Mouse (Mus musculus): Measurements from ENCODE around the gene Cd63. TPM values are rescaled to one million over a fixed set of nuclear protein-coding genes. Genes with fewer than 3 reads are reported as not detected.

Gene Cd63
- polyA plus RNA-seq, 1 experiment = not detected

GRCm38 (mm10) chr10:128920736-128921161 lies 20.0 kb downstream of the Cd63 start:
- TF ChIP-seq CTCF (IDR thresholded peaks at IDR 0.05; ENCODE audit: insufficient read depth, low read depth, low read length) = no peak
- no peak for TF ChIP-seq POLR2A (IDR thresholded peaks at IDR 0.05; ENCODE audit: insufficient read depth, low read depth, low read length)
- Histone ChIP-seq H3K27ac (ENCODE audit: insufficient read depth, low read depth, low read length) (no peak overlapping the region), H3K4me1 (ENCODE audit: control insufficient read depth, insufficient read depth, low read length) (peaks cover 24% of the 10 kb centered on the region), H3K4me3 (ENCODE audit: insufficient read depth, low read depth, low read length) (no peak overlapping the region)
- 67% methylated on average over 3 of the region's 3 CpGs for WGBS

DNA sequence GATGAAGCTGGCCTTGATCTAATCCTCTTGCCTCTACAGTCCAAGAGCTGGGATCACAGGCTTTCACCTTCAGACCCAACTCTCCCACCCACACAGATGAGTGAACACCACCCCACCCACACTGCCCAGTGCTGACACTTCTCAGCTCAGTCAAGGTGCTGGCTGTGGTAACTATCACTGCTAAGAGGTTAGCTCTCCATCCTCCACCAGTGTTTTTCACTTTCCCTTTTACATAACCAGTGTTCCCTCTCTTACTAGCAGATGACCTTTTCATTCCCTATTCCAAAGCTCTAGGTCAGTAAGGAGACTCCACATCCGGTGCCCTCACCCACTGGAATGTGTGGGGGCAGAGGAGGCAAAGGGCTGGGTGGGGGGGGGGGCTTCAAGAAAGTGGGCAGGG lies 20.5 kb downstream of the Cd63 start:
- TF ChIP-seq CTCF (IDR thresholded peaks at IDR 0.05; ENCODE audit: insufficient read depth, low read depth, low read length) (no peak), POLR2A (IDR thresholded peaks at IDR 0.05; ENCODE audit: insufficient read depth, low read depth, low read length) (no peak)
- WGBS = 50% methylated on average over 1 of the region's 1 CpGs
- Histone ChIP-seq H3K4me3 (ENCODE audit: insufficient read depth, low read depth, low read length) (no peak overlapping the region), H3K27ac (ENCODE audit: insufficient read depth, low read depth, low read length) (no peak overlapping the region), H3K4me1 (ENCODE audit: control insufficient read depth, insufficient read depth, low read length) (peaks cover 24% of the 10 kb centered on the region)

DNA sequence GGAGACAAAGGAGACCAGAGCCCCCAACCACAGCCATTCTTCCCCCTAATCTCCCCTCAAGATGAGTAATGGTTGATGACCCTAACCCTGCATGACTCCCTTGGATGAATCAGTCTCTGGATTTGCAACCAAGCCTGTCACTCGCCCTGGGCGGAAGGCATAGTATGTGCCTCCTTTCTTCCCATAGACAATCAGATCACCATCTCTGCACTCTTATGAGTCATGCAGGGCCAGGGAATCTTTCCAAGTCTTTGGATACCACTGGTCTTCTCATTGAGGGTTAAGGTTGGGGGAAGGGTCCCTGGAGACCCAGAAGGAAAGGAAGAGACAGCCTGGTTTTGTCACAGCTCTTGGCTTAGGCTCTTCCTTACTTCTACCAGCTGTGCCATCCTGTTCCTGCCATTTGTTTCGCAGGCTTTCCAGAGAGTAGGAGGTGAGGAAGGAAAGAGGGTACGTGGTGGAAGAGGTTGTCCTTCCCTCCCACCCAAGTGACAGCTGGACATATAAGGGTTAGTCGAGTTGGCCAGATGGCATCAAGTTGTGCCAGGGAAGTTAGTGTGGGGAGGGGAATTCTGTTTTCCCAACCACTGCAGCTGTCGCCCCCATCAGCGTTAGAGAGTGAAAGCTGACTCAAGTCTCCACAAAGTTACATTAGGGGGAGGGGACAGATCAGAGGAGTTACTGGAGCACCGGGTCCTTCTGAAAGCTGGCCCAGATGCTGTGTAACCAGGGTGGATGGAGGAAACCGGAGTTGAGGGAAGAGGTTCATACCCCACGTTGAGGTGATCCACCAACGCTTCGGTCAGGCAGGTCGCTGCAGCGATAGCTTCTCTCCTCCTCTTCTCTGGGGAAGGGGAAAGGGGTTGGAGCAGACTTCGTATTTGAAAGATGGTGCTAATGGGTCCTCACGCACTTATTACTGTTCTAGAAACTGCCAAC lies 21.4 kb downstream of the Cd63 start:
- Histone ChIP-seq H3K27ac (ENCODE audit: insufficient read depth, low read depth, low read length) (0 out of 2 replicates have a peak overlapping the region, but pooled peaks have one; percentile 34), H3K4me1 (ENCODE audit: control insufficient read depth, insufficient read depth, low read length) (peaks cover 24% of the 10 kb centered on the region), H3K4me3 (ENCODE audit: insufficient read depth, low read depth, low read length) (no peak overlapping the region)
- WGBS = 57% methylated on average over 16 of the region's 16 CpGs
- TF ChIP-seq POLR2A (IDR thresholded peaks at IDR 0.05; ENCODE audit: insufficient read depth, low read depth, low read length) (no peak), CTCF (IDR thresholded peaks at IDR 0.05; ENCODE audit: insufficient read depth, low read depth, low read length) (no peak)

DNA sequence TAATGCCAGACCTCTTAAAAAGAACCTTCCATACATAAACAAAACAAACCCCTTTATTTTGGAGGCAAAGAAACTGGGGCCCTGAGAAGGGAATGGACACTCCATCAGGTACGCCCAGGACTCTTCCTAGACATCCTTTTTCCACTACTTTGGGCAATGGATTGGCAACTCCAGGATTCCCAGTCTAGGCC lies 21.9 kb downstream of the Cd63 start, which contains the start of gene Rdh5:
TSS of gene Rdh5 (minus strand) at position 67 of the 191 bp plus-strand sequence.
- peaks cover 24% of the 10 kb centered on the region for H3K4me1 ChIP-seq (ENCODE audit: control insufficient read depth, insufficient read depth, low read length)
- WGBS = 11% methylated on average over 1 of the region's 1 CpGs
- H3K4me3 ChIP-seq (ENCODE audit: insufficient read depth, low read depth, low read length) = peak within 1 kb of the TSS; percentile 85
- H3K27ac ChIP-seq (ENCODE audit: insufficient read depth, low read depth, low read length) = peak within 1 kb of the TSS; percentile 95
- TF ChIP-seq POLR2A (IDR thresholded peaks at IDR 0.05; ENCODE audit: insufficient read depth, low read depth, low read length) = no peak
- TF ChIP-seq CTCF (IDR thresholded peaks at IDR 0.05; ENCODE audit: insufficient read depth, low read depth, low read length) = no peak

DNA sequence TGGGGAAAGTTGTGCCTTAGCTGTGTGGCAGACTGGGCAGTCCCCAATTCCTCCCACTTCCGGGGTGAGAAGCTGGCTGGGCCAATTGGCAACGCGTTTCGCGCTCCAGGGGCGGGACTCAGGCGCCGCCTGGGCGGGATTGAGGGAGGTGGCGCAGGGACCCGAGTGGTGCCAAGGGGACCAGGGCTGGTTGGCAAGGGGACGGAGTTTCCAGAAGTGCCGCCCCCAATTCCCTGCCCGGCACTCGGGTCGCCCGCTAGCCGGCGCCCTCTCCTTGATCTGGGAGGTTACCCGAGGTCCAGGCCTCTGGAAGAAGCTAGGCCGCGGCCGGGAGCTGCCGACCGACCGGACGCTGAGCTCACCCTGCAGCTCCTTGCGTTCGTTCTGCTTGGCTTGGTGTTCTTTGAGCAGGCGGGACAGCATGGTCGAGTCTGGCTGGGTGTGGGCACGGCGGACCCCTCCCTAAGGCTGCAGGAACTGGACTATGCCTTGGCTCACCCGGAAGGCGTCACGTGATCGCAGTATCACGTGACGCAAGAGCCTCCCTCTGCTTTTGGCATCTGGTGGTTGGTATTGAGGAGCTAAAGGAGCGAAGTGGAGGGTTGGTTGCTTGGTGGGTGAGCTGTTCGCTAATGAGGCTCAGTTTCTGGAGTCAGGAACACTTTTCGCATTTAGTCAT lies 22.4 kb downstream of the Cd63 start:
- Histone ChIP-seq H3K4me3 (ENCODE audit: insufficient read depth, low read depth, low read length) (peak overlapping the region; percentile 85), H3K4me1 (ENCODE audit: control insufficient read depth, insufficient read depth, low read length) (peaks cover 21% of the 10 kb centered on the region), H3K27ac (ENCODE audit: insufficient read depth, low read depth, low read length) (peak overlapping the region; percentile 95)
- peak; percentile 73 for TF ChIP-seq POLR2A (IDR thresholded peaks at IDR 0.05; ENCODE audit: insufficient read depth, low read depth, low read length)
- TF ChIP-seq CTCF (IDR thresholded peaks at IDR 0.05; ENCODE audit: insufficient read depth, low read depth, low read length) = no peak
- under 1% methylated on average over 42 of the region's 42 CpGs for WGBS

GRCm38 (mm10) chr10:128923935-128924334 lies 23.1 kb downstream of the Cd63 start, which contains the start of gene Bloc1s1:
TSS of gene Bloc1s1 (minus strand) at chr10:128924035.
- H3K4me1 ChIP-seq (ENCODE audit: control insufficient read depth, insufficient read depth, low read length) = peaks cover 17% of the 10 kb centered on the region
- H3K4me3 ChIP-seq (ENCODE audit: insufficient read depth, low read depth, low read length) = peak within 1 kb of the TSS; percentile 85
- WGBS = 27% methylated on average over 9 of the region's 9 CpGs
- TF ChIP-seq CTCF (IDR thresholded peaks at IDR 0.05; ENCODE audit: insufficient read depth, low read depth, low read length) = no peak
- TF ChIP-seq POLR2A (IDR thresholded peaks at IDR 0.05; ENCODE audit: insufficient read depth, low read depth, low read length) = no peak
- peak within 1 kb of the TSS; percentile 95 for H3K27ac ChIP-seq (ENCODE audit: insufficient read depth, low read depth, low read length)

DNA sequence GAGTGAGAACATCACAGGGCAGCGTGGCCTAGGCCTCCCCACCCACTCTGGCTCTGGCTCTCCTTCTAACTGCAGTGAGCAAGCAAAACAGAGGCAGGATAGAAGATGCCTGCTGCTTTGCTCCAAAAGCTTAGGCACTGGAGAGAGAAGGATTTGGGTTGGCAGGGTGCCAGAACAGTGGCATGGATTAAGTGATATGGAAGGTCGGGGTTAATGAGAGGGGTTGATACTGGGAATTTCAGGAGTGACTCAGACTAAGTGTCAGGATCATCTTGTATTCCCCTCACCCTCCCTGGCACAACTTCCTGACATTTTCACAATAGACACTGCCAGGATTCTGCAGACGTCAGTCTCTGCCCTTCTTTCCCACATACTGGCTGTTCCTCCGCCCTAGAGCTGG lies 27.6 kb downstream of the Cd63 start:
- Histone ChIP-seq H3K27ac (ENCODE audit: insufficient read depth, low read depth, low read length) (no peak overlapping the region), H3K4me1 (ENCODE audit: control insufficient read depth, insufficient read depth, low read length) (peaks cover 9% of the 10 kb centered on the region; the same call in 1 of the 2 replicates), H3K4me3 (ENCODE audit: insufficient read depth, low read depth, low read length) (no peak overlapping the region)
- 33% methylated on average over 4 of the region's 4 CpGs for WGBS
- no peak for TF ChIP-seq CTCF (IDR thresholded peaks at IDR 0.05; ENCODE audit: insufficient read depth, low read depth, low read length)
- TF ChIP-seq POLR2A (IDR thresholded peaks at IDR 0.05; ENCODE audit: insufficient read depth, low read depth, low read length) = no peak

DNA sequence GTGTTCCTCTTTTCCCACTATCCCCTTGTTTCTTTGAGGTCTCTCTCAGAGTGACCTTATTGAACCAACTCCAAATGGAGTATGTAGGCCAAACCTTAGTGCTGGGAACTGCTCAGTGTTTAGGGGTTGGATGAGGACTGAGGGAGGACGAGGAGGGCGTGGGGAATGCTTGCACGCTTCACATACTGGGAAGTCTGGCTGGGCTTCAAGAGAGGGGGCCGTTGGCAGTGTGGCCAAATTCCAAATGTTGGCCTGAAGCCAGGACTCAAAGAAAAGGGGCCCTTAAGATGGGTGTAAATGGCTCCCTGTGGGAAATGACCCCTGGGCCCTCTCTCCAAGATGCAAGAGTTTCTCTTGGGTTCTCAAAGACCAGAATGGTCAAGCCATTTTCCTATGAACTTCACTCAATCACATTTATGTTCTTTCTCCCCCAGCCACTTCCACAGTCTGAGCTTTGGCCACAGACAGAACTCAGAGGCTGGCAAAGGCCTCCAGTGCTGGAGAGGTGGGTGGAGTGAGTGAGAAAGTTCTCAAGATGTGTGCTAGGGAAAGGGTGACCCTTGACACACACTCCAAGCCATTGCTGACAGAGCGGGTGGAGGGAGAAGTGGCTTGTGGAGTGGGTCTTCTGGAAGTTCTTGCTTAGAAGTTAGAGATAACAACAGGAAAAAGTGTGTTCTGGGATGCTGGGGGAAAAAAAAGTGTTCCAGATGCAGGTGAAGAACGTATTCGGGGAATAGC lies 29.0 kb downstream of the Cd63 start:
- TF ChIP-seq CTCF (IDR thresholded peaks at IDR 0.05; ENCODE audit: insufficient read depth, low read depth, low read length) = no peak
- no peak for TF ChIP-seq POLR2A (IDR thresholded peaks at IDR 0.05; ENCODE audit: insufficient read depth, low read depth, low read length)
- WGBS = 61% methylated on average over 7 of the region's 7 CpGs
- no peak overlapping the region for H3K4me3 ChIP-seq (ENCODE audit: insufficient read depth, low read depth, low read length)
- no peak overlapping the region for H3K27ac ChIP-seq (ENCODE audit: insufficient read depth, low read depth, low read length)
- peaks cover 19% of the 10 kb centered on the region for H3K4me1 ChIP-seq (ENCODE audit: control insufficient read depth, insufficient read depth, low read length)
